Mouse (Mus musculus): ENCODE results near the gene Pctp. TPM values are rescaled to one million over a fixed set of nuclear protein-coding genes. Genes with fewer than 3 reads are reported as not detected.

The Pctp gene
- total RNA-seq, 2 experiments from 2014 or later: 0.94 to 1.3 TPM

GRCm38 (mm10) chr11:89978914-89979818, 23.5 kb downstream of the Pctp start:
- DNase-seq (ENCODE audit: extremely low spot score in 1 of 2, low spot score in 1 of 2): no peak

DNA sequence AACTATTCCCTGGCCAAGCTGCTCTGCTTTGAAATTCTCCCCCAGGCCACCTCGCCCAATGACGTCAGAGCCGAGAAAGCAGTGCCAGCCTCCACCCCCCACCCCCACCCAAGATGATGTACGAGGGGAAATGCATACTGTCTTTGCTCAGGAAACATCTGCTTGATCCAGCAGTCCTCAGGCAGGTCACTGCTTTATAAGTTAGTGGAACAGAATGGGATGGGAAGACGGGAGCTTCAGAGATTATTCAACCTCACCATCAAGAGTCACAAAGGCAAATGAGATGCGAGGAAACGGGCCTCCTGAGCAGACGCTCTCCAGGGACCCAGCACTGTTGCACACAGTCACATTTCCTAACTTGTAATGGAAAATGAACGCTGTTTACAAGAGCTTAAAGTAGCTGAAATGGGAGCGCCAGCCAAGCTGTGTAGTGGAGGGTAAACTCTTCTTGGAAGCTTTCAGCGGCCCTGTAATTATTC, 24.3 kb downstream of the Pctp start:
- DNase-seq (ENCODE audit: extremely low spot score in 1 of 2, low spot score in 1 of 2): no peak

DNA sequence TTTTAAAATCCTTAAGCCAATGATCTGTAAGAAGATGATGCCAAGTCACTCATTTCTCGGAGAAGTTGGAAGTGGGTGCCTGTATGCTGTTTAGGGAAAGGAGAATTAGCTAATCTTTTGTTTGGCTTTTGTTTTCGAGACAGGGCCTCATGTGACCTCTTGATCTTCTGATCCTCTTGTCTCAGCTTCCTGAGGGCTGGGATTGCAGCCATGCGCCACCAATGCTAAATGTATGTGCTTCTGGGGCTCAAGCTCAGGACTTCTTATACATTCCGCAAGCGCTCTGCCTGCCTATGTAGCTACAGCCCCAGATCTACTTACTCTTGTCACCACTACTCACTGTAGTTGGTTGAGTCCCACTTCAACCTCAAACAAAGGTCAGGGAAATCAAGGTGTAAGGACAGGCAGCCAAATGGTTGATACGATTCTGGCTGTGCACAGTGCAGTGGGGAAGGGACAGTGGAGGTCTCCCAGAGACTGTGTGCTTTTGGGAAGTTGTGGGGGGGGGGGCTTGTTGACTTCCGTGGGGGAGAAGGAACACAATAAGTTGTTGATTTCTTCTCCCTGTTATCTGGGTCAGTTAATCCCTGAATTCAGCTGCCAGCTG, 24.8 kb downstream of the Pctp start:
- no peak for DNase-seq (ENCODE audit: extremely low spot score in 1 of 2, low spot score in 1 of 2)

GRCm38 (mm10) chr11:89976361-89976760, 26.3 kb downstream of the Pctp start:
- no peak for DNase-seq (ENCODE audit: extremely low spot score in 1 of 2, low spot score in 1 of 2)

DNA sequence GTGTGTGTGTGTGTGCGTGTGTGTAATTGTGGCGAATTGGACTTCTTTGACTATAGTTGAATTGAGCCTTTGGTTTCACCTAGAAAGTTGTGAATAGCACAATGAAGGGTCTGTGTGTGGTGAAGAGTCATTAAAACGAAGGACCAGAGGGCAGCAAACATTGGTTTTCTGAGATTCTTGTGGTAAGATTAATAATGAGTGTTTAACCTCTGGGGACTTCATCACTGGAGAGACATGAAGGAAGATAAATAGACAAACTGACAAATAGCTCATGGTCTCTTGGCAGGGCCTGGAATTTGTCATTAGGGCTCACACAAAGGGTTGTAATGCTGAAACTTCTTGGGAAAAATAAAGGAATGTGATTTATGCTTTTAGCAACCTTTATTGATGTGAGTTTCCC, 31.4 kb downstream of the Pctp start:
- DNase-seq (ENCODE audit: extremely low spot score in 1 of 2, low spot score in 1 of 2): no peak

- no peak for DNase-seq (ENCODE audit: extremely low spot score in 1 of 2, low spot score in 1 of 2)
Measured at GRCm38 (mm10) chr11:89970726-89971125, 32.0 kb downstream of the Pctp start.

DNA sequence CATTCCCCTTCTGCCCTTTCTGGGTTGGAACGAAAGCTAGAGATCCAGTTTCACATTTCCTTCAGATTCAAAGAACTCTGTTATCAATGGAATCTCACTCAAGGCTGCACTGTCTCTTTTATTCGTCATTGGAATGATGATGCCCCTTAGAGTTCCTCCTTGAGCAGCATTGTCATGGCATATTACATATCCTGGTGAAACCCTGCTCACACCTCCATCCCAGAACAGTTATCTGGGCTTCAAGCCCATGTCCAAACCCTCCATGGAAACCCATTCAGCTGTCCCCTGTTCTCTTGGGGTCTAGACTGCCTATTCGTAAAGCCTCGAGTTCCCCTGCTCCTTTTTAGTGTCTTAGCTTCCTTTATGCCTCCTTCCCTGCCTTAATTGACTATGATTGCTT, 33.6 kb downstream of the Pctp start:
- no peak for DNase-seq (ENCODE audit: extremely low spot score in 1 of 2, low spot score in 1 of 2)

- peak; percentile 36 to 42 for DNase-seq (ENCODE audit: extremely low spot score in 1 of 2, low spot score in 1 of 2)
Measured at GRCm38 (mm10) chr11:89950691-89951270, 51.9 kb downstream of the Pctp start.

DNA sequence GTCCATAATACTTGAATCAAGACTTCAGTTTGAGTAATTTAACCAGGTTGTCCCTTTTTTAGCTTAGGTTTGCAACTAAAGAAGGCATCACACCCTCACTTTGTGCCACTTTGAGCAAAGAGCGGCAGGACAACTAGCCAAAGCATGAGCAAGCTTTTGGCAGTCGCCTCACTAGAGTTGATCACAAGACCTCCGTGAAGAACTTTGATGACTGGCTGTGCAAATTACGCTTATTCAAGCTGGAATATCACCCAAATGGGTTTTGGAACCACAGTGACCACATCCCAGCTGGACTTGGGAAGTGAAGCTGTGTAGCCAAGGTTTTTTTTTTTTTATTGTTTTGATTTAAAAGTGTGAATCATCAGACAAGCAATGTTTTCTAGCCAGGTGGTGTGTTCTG, 54.9 kb downstream of the Pctp start:
- DNase-seq (ENCODE audit: extremely low spot score in 1 of 2, low spot score in 1 of 2): no peak

GRCm38 (mm10) chr11:89945159-89945558, 57.5 kb downstream of the Pctp start:
- DNase-seq (ENCODE audit: extremely low spot score in 1 of 2, low spot score in 1 of 2): no peak

DNA sequence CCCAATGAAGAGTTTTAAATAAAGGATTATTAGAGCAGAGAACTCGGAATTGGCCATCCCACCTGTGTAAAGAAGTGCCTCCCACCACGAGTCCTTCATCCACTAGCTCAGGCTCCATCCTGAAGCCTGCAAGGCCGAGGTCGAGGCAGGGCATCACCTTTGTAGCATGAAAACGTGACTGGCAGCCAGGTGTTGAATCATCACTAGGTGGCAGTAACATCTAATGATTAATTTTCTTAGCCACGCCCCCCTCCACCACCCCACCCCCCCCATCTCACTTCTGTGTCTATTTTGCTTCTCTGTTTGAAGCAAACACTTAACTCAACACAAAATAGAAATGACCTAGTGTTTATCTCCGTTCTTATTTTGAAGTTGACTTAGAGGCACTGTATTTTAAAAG, 65.5 kb downstream of the Pctp start:
- no peak for DNase-seq (ENCODE audit: extremely low spot score in 1 of 2, low spot score in 1 of 2)

Other genes with a start within 250 kb of the Pctp start
- 1 to 10 TPM; 1.1 to 2.4 TPM for gene Ankfn1, start 225.2 kb downstream of the Pctp start, total RNA-seq (2021)
- 10 to 100 TPM; 18.1 to 20.6 TPM for gene Tmem100, start 27.5 kb upstream of the Pctp start, total RNA-seq (2021)
- gene Gm45716, start 184.8 kb upstream of the Pctp start, total RNA-seq (2021): 1 to 10 TPM; 7.4 to 8.0 TPM
- gene Mmd, start 246.6 kb upstream of the Pctp start, total RNA-seq (2021): 100 to 1,000 TPM; 342 to 379 TPM